Mouse (Mus musculus): ENCODE data around the gene Tifa.
"Not testable (repeated sequence)": the region's sequence is repeated elsewhere in the genome, so short reads cannot be mapped to it uniquely, and the experiment has no call there.

Tifa gene

DNA sequence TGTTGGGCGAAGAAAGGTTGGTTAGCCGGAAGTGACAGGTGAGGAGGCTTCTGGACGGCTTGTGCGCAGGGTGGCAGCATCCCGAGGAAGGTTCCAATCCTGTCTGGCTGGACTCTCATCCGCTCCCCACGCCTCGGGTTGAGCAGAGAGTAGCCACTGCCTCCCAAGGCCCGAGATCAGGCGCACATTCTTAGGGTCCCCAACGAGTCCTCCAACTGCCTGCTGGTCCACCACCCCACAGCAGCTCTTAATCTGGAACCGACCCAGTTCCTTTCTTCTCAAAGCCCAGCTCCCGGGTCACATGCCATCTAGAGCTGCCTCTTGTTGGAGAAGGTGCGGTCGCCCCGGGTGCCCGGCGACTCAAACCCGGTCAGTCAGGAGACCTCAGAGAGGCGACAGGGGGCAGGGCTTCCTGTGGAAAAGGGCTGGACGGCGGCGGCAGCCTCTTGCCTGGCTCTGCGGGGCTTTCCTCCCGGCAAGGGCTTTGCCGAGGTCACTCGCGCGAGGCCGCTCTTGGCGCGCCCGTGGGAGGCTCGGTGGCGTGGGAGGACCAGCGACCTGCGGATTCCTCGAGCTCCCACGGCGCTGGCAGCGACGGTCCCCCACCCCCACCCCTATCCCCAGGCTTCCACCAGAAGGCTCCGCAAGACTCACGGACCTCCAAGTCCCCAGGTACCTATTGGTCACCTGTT is at the start of gene Tifa:
Gene Tifa (plus strand): TSS at position 306 of the 692 bp plus-strand sequence.
- DNase-seq (ENCODE audit: low read depth, low spot score) = peak; percentile 43

- peak; percentile 34 for DNase-seq (ENCODE audit: low read depth, low spot score)
Measured at GRCm38 (mm10) chr3:127741473-127741872, 48.1 kb upstream of the Tifa start.

- DNase-seq (ENCODE audit: low read depth, low spot score) = no peak
Measured at GRCm38 (mm10) chr3:127743614-127744365, 45.8 kb upstream of the Tifa start.

DNA sequence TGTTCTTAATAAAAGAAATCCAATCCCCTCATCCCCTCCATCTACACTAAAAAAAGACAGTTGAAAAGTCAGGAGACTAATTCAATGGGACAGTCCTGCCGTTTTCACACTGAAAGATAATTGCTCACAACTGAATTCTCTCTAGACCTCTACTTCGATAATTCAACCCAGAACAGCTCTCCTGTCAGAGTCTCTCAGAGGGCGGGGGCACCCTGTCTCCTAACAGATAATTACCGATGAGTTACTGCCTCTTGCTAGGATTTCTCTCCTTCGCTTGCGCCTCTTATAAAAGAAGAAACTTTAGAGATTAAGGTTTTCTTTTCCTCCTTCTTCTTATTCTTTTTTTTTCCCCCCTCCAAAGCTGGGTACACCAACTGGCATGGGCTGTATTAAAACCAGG is 44.1 kb upstream of the Tifa start:
- DNase-seq (ENCODE audit: low read depth, low spot score) = no peak

DNA sequence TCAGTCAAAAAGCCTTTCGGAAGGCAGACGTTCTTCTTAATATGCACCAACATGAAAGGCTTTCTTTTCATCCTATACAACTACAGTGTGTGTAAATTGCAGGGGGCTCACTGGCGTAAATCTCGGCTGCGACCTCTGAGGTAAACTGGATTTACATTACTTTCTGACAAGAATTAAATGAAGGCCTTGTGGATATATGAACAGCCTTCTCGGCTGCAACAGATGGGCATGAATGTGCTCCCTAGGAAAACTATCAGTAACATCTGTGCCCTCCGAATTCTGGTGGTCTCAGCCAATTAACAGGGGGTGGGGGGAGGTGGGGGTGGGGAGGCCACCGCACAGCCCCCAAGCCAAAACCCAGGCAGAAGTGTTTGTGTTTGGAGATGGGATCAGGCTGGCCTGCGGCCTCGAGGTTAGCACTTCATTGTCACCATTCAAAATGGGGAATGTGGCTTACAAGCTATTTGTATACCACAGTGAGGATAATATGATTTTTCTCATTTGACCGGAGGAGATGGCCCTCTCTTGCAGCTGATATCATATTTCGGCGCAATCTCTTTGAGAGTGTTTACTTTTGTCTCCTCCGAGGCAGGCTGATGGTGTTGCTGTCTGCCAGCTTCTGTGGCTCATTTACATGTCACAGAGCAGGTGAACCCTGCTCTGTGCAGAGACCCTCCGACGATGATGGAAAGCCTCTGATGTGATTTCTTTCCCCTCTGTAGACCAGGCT is 43.5 kb upstream of the Tifa start:
- no peak for DNase-seq (ENCODE audit: low read depth, low spot score)

DNA sequence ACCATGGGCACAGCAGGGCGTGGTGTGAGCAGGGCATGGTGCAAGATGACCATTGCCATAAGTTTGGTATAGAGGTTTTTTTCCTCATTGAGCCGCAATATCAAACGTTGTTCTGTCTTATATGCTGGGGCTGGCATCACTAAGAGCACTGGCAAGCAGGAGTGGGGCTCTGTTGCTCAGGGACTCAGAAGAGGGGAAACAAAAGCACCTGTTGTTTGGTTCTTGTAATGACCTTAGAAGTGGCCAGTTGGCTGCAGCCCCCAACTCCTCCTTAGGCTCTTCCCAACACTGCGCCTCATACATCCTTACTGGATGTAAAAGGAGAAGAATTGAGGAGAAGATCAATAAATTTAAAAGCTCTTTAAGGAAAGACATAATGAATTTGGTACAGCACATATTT is 41.0 kb upstream of the Tifa start:
- DNase-seq (ENCODE audit: low read depth, low spot score) = no peak

GRCm38 (mm10) chr3:127749266-127749665 is 40.3 kb upstream of the Tifa start:
- no peak for DNase-seq (ENCODE audit: low read depth, low spot score)

GRCm38 (mm10) chr3:127749981-127750562 is 39.5 kb upstream of the Tifa start:
- no peak for DNase-seq (ENCODE audit: low read depth, low spot score)

DNA sequence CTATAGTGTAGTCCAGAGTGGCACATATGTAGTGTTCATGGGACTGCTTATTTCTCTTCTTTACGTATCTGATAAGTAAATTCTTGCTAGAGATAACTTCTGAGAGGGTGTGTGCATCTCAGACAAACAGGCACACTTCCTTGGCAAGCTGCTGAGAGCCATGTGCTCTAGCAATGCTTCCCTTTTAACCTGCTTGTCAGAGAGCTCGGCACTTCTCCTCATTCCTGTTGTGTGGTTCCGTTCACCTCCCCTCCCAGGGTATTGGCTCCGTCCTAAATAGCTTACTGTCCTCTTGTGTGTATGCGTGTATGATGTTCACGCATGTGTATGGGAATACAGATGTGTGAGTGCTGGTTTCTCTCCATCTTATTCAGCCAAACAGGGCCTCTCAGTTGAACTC is 33.1 kb upstream of the Tifa start:
- DNase-seq (ENCODE audit: low read depth, low spot score) = no peak

GRCm38 (mm10) chr3:127757886-127758301 is 31.7 kb upstream of the Tifa start:
- DNase-seq (ENCODE audit: low read depth, low spot score) = no peak

- DNase-seq (ENCODE audit: low read depth, low spot score) = no peak
Measured at GRCm38 (mm10) chr3:127758806-127759205, 30.8 kb upstream of the Tifa start.

- peak; percentile 71 for DNase-seq (ENCODE audit: low read depth, low spot score)
Measured at GRCm38 (mm10) chr3:127759212-127759611, 30.4 kb upstream of the Tifa start.

GRCm38 (mm10) chr3:127762403-127762802 is 27.2 kb upstream of the Tifa start:
- no peak for DNase-seq (ENCODE audit: low read depth, low spot score)

GRCm38 (mm10) chr3:127763076-127763612 is 26.5 kb upstream of the Tifa start:
- peak; percentile 93 for DNase-seq (ENCODE audit: low read depth, low spot score)

DNA sequence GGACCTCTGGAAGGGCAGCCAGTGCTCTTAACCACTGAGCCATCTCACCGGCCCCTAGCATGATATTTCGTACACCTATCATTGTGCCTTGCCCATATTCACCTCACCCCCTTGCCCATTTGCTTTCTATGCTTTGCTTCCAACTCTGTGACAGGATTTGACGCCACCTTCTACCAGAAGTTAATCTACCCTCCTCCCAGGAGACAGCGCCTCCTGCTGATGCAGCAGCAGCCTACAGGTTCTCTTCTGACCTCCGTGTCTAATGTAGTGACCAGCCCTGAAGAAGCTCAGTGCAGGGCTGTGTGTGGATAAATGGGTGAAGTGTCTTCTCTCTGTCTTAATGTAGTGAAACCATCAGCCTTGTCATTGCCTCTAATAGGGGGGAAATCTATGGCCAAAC is 25.1 kb upstream of the Tifa start:
- no peak for DNase-seq (ENCODE audit: low read depth, low spot score)

DNA sequence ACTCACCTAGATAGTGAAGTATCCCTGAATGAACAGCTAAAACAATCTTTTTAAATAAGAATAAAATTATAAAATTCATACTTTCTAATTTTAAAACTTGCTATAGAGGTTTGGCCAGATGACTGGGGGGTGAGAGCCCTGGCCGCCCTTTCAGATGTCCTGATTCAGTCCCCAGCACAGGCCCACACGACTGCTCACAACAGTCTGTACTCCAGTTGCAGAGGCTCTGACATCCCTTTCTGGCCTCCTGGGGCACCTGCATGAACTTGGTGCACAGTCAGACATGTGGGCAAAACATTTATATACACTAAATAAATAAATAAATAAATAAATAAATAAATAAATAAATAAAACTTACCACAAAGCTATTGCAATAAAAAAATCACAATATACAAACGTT is 23.6 kb upstream of the Tifa start:
- DNase-seq (ENCODE audit: low read depth, low spot score) = no peak

DNA sequence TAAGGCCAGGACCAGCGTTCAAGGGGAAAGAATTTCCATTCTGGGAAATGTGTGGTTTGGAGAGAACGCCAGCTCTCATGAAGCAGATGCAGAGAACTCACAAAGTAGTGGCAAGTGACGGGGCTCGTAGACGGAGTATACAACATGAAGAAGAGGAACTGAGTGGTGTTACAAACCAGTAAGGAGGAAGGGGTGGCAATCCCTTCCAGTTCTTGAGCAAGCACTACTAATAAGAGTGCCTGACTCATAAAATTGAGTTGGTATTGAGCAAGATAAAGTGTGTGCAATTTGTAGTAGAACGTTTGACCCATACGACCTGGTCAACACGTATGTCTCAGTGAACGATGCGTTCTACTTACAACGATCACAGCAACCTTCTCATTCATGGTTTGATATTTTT is 20.5 kb upstream of the Tifa start:
- DNase-seq (ENCODE audit: low read depth, low spot score) = no peak

DNA sequence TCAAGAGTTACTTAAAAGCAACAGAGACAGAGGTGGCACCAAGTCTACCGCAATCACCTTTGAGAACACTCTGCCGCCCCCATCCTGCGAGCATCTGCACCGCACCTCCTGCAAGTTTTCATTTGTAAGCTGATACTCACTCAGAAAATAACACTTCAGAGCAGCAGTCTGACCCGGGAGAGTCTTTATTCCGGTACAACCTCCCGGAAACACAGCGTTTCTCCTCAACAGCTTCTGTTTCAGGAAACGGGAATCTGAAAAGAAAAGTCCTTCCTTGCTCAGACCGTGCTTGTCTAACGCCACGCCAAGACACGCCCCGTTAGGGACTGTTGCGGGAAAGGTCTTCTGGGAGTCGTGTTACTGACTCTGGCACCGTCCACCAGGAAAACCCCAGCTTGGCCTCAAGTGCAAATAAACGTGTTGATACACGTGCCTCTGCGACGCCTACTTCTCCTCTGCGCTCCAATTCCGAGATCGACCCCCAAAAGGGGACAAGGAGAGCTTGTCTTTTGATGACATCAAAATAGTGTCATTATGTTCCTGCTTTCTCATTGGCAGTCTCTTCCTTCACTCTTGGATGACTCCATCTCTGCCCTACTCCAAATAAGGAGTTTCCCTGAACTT is 9.5 kb upstream of the Tifa start, which contains the start of gene Alpk1:
Gene Alpk1 (minus strand): TSS at position 507 of the 624 bp plus-strand sequence.
- peak; percentile 88 for DNase-seq (ENCODE audit: low read depth, low spot score)

DNA sequence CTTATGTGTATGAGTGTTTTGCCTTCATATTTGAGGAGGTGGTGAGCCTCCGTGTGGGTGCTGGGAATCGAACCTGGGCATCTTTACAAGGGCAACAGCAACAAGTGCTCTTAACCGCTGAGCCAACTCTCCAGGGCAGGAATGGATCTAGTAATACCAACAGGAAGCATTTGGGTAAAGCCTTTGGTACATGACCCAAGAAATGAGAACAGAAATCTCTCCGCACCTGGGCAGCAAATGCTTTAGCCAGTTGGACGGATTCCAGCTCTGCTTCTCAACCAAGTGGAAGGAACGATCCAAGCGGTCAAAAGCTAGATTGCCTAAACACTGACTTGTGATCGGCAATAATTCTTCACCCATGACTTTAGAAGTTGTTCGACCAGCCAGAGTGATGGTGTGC is 8.7 kb upstream of the Tifa start:
- no peak for DNase-seq (ENCODE audit: low read depth, low spot score)

DNA sequence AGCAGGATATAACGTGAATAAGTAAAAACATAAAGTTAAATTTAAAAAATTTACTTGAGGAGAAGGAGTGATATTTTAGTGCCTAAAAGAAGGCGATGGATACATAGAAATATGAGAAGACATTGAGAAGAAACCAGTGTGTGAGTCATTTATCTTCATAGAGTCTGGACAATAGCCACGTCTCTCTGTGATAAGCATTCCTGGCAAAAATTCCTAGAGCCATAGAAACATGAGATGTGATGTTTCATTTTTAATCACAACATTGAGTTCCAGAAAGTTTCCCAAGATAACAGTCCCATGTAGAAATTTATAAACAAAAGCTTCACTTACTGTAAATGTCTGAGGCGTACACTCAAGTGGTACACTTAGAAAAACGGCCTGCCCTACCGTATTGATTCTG is 6.7 kb upstream of the Tifa start:
- DNase-seq (ENCODE audit: low read depth, low spot score) = peak; percentile 83

DNA sequence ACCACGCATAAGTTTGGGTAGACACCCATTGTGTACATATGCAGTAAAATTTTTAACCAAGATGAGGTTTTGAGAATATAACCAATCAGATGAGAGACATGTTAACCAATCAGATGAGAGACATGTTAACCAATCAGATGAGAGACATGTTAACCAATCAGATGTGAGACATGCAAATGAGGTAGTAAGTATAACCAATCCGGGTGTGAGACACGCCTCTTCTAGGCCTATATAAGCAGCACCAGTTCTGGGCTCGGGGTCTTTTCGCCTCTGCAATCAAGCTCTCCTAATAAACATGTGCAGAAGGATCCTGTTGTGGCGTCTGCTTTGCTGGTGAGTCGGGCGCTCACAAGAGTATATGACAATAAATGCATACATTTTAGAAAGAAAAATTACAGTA is 5.9 kb upstream of the Tifa start:
- DNase-seq (ENCODE audit: low read depth, low spot score) = not testable (repeated sequence)

All from 3T3-L1 (cell line).